Mouse (Mus musculus) CH12.LX (cell line): ENCODE measurements at regions not wholly inside any gene's neighbourhood (a gene's known extent, or its start where the extent isn't known, plus 50 kb on each side); places are given as distances from the start of the nearest gene placed in this dataset.

ENCODE experiments used
- BHLHE40 ChIP-seq: IDR thresholded peaks from 2 replicates; pipeline ENCODE4 v1.6.1; 2011; ENCODE audit warnings: mild to moderate bottlenecking, low read depth, low read length, improper control_type of control experiment
- CTCF ChIP-seq, 2 experiments: IDR thresholded peaks in 1 of 2; conservative IDR thresholded peaks in 1 of 2; 2 replicates each; pipeline ENCODE4 v1.5.1; 2011 to 2012; ENCODE audit warnings: low read depth in 2 of 2, low read length in 2 of 2, improper control_type of control experiment in 1 of 2, inconsistent platforms in 1 of 2, mild to moderate bottlenecking in 1 of 2, moderate library complexity in 1 of 2
- E2F4 ChIP-seq: IDR thresholded peaks from 2 replicates; pipeline ENCODE4 v1.6.1; 2011; ENCODE audit warnings: low read depth, low read length, improper control_type of control experiment; ENCODE audit not compliant: insufficient replicate concordance
- EP300 ChIP-seq: IDR thresholded peaks from 2 replicates; pipeline ENCODE4 v1.6.1; 2011; ENCODE audit warnings: low read length, improper control_type of control experiment
- HCFC1 ChIP-seq: IDR thresholded peaks from 2 replicates; pipeline ENCODE4 v1.6.1; 2012; ENCODE audit warnings: low read depth, mild to moderate bottlenecking, inconsistent platforms, low read length, improper control_type of control experiment
- MAX ChIP-seq: IDR thresholded peaks from 2 replicates; pipeline ENCODE4 v1.6.1; 2011; ENCODE audit warnings: low read length, improper control_type of control experiment
- POLR2A ChIP-seq: IDR thresholded peaks from 2 replicates; pipeline ENCODE4 v1.6.1; 2011; ENCODE audit warnings: low read depth, mild to moderate bottlenecking, improper control_type of control experiment, low read length
- POLR2AphosphoS2 ChIP-seq: IDR thresholded peaks from 2 replicates; pipeline ENCODE4 v1.6.1; 2011; ENCODE audit warnings: low read depth, low read length, improper control_type of control experiment
- RCOR1 ChIP-seq: conservative IDR thresholded peaks from 2 replicates; pipeline ENCODE4 v1.6.1; 2012; ENCODE audit warnings: low read depth, mild to moderate bottlenecking, inconsistent platforms, low read length, improper control_type of control experiment
- ZC3H11A ChIP-seq: IDR thresholded peaks from 2 replicates; pipeline ENCODE4 v1.6.1; 2012; ENCODE audit warnings: low read depth, mild to moderate bottlenecking, inconsistent platforms, low read length, improper control_type of control experiment
- ZNF384 ChIP-seq: IDR thresholded peaks from 2 replicates; pipeline ENCODE4 v1.6.1; 2012; ENCODE audit warnings: low read depth, low read length, improper control_type of control experiment, inconsistent platforms

- TF ChIP-seq RCOR1: no peak
- TF ChIP-seq CTCF (conservative IDR thresholded peaks at IDR 0.05 in 1 of 2, IDR thresholded peaks at IDR 0.05 in 1 of 2; ENCODE audit: low read depth in 2 of 2, low read length in 2 of 2): no peak
- TF ChIP-seq POLR2A: no peak
- TF ChIP-seq BHLHE40: 0 out of 2 replicates have a peak, but pooled peaks have one; percentile 12
- TF ChIP-seq POLR2AphosphoS2: no peak
- TF ChIP-seq HCFC1: no peak
- no peak for TF ChIP-seq E2F4
- TF ChIP-seq MAX: no peak
- no peak for TF ChIP-seq ZC3H11A
- no peak for TF ChIP-seq ZNF384
- peak; percentile 59 for TF ChIP-seq EP300
These were observed 97.7 kb upstream of the Dnajc24 start for GRCm38 (mm10) chr2:106101002-106101401.
